Mouse (Mus musculus) embryonic facial prominence, embryonic 13.5 days (tissue): ENCODE measurements around the gene Serpina3c. TPM values are rescaled to one million over a fixed set of nuclear protein-coding genes. Genes with fewer than 3 reads are reported as not detected.

Experiments used
- ATAC-seq: fragments of 200-750 bp; cut with Nextera tagmentation; 2 replicates; pipeline ENCODE4 v1.8.0; 2017; ENCODE audit warnings: low read depth; ENCODE audit not compliant: insufficient number of reproducible peaks, insufficient read depth, low FRiP score, low TSS enrichment
- H3K27ac ChIP-seq: fragments of 300-500 bp; sonication (generic); 2 replicates; pipeline ENCODE4 v1.5.1; 2015; ENCODE audit warnings: moderate library complexity, mild to moderate bottlenecking, inconsistent platforms
- H3K27me3 ChIP-seq: fragments of 300-500 bp; sonication (generic); 2 replicates; pipeline ENCODE4 v1.6.1; 2015; ENCODE audit warnings: mild to moderate bottlenecking, inconsistent platforms
- H3K36me3 ChIP-seq: fragments of 300-500 bp; sonication (generic); 2 replicates; pipeline ENCODE4 v1.6.1; 2015; ENCODE audit warnings: mild to moderate bottlenecking, inconsistent platforms
- H3K4me1 ChIP-seq: fragments of 300-500 bp; sonication (generic); 2 replicates; pipeline ENCODE4 v1.6.1; 2015; ENCODE audit warnings: inconsistent platforms
- H3K4me2 ChIP-seq: fragments of 300-500 bp; sonication (generic); 2 replicates; pipeline ENCODE4 v1.6.1; 2015; ENCODE audit warnings: moderate library complexity, mild to moderate bottlenecking, inconsistent platforms
- H3K4me3 ChIP-seq: fragments of 300-500 bp; sonication (generic); 2 replicates; pipeline ENCODE4 v1.5.1; 2015; ENCODE audit warnings: mild to moderate bottlenecking, inconsistent platforms
- H3K9ac ChIP-seq: fragments of 300-500 bp; sonication (generic); 2 replicates; pipeline ENCODE4 v1.6.1; 2015; ENCODE audit warnings: mild to moderate bottlenecking, inconsistent platforms
- H3K9me3 ChIP-seq: fragments of 300-500 bp; sonication (generic); 2 replicates; pipeline ENCODE4 v1.6.1; 2016; ENCODE audit warnings: inconsistent platforms
- WGBS: fragments of 180-500 bp; shearing (Covaris S2); methylation state at CpG from one replicate; pipeline ENCODE4 v1.1.7; 2015; ENCODE audit warnings: mixed read lengths; 5-methylcytosine and 5-hydroxymethylcytosine counted together
- polyA plus RNA-seq: library from polyadenylated mRNA; unstranded; fragments of >200 nt; fragmentation: Nextera tagmentation; extraction: Ambion mirVana; gene quantifications from 2 replicates; pipeline ENCODE4 v1.2.1, GENCODE M21; 2015

Serpina3c gene
- polyA plus RNA-seq, 1 experiment from 2014 or later = not detected

GRCm38 (mm10) chr12:104108507-104108906 lies 45.2 kb downstream of the Serpina3c start:
- H3K27me3 ChIP-seq = no peaks in the 10 kb centered on the region
- WGBS = 80% methylated on average over 2 of the region's 2 CpGs
- H3K4me3 ChIP-seq = no peak overlapping the region
- H3K36me3 ChIP-seq = no peaks in the 10 kb centered on the region
- no peaks in the 10 kb centered on the region for H3K4me1 ChIP-seq
- no peak overlapping the region for H3K4me2 ChIP-seq
- H3K27ac ChIP-seq = no peak overlapping the region
- no peak overlapping the region for H3K9ac ChIP-seq
- no peak for ATAC-seq
- no peaks in the 10 kb centered on the region for H3K9me3 ChIP-seq

- no peak overlapping the region for H3K4me3 ChIP-seq
- H3K9ac ChIP-seq = no peak overlapping the region
- ATAC-seq = no peak
- H3K27ac ChIP-seq = no peak overlapping the region
- H3K4me1 ChIP-seq = no peaks in the 10 kb centered on the region
- no peaks in the 10 kb centered on the region for H3K27me3 ChIP-seq
- H3K36me3 ChIP-seq = no peaks in the 10 kb centered on the region
- no peak overlapping the region for H3K4me2 ChIP-seq
- no peaks in the 10 kb centered on the region for H3K9me3 ChIP-seq
Observed at GRCm38 (mm10) chr12:104106919-104107318, 46.8 kb downstream of the Serpina3c start.

GRCm38 (mm10) chr12:104105847-104106246 lies 47.8 kb downstream of the Serpina3c start:
- Histone ChIP-seq H3K36me3 (no peaks in the 10 kb centered on the region), H3K27me3 (no peaks in the 10 kb centered on the region), H3K4me3 (no peak overlapping the region), H3K4me1 (no peaks in the 10 kb centered on the region), H3K9ac (no peak overlapping the region), H3K9me3 (no peaks in the 10 kb centered on the region), H3K27ac (no peak overlapping the region), H3K4me2 (no peak overlapping the region)
- ATAC-seq = no peak

GRCm38 (mm10) chr12:104100768-104101167 lies 52.9 kb downstream of the Serpina3c start, which contains the start of gene Serpina5:
Gene Serpina5, plus strand, starts transcription at chr12:104101113.
- Histone ChIP-seq H3K4me3 (no peak within 1 kb of the TSS), H3K27me3 (no peaks in the 10 kb centered on the region), H3K36me3 (no peaks in the 10 kb centered on the region), H3K27ac (no peak within 1 kb of the TSS), H3K9me3 (no peaks in the 10 kb centered on the region), H3K4me1 (no peaks in the 10 kb centered on the region), H3K9ac (no peak within 1 kb of the TSS), H3K4me2 (no peak within 1 kb of the TSS)
- ATAC-seq = no peak
- 88% methylated on average over 6 of the region's 6 CpGs for WGBS

Other genes starting within 250 kb of the Serpina3c start
- gene Serpina1c, start 249.0 kb downstream of the Serpina3c start, polyA plus RNA-seq = 6.9 TPM in 1 of 2 replicates, not detected in the other
- gene Serpina1e, start 194.9 kb downstream of the Serpina3c start, polyA plus RNA-seq = 6.1 TPM in 1 of 2 replicates, not detected in the other
- gene Serpina11, start 163.9 kb downstream of the Serpina3c start, polyA plus RNA-seq = 0.23 TPM in 1 of 2 replicates, not detected in the other
- gene Serpina9, start 140.1 kb downstream of the Serpina3c start, polyA plus RNA-seq = 0.08 TPM in 1 of 2 replicates, not detected in the other
- gene Serpina12, start 109.4 kb downstream of the Serpina3c start, polyA plus RNA-seq = not detected in 2 replicates
- gene Serpina5, start 52.8 kb downstream of the Serpina3c start, polyA plus RNA-seq = not detected in 2 replicates
- not detected in 2 replicates for gene Serpina3a, start 41.1 kb downstream of the Serpina3c start, polyA plus RNA-seq
- gene Serpina3b, start 25.9 kb downstream of the Serpina3c start, polyA plus RNA-seq = not detected in 2 replicates
- not detected in 2 replicates for gene Serpina3f, start 60.7 kb upstream of the Serpina3c start, polyA plus RNA-seq
- 0.84 and 1.0 TPM in 2 replicates for gene Serpina3g, start 82.4 kb upstream of the Serpina3c start, polyA plus RNA-seq
- 0.21 and 0.26 TPM in 2 replicates for gene Serpina3i, start 109.3 kb upstream of the Serpina3c start, polyA plus RNA-seq
- gene Serpina3j, start 160.7 kb upstream of the Serpina3c start, polyA plus RNA-seq = not detected in 2 replicates
- gene Serpina3k, start 184.6 kb upstream of the Serpina3c start, polyA plus RNA-seq = not detected in 2 replicates
- gene Serpina3m, start 184.6 kb upstream of the Serpina3c start, polyA plus RNA-seq = not detected in 2 replicates